Mouse (Mus musculus) small intestine, adult 2 months (tissue): ENCODE results near the gene Mib2. TPM values are rescaled to one million over a fixed set of nuclear protein-coding genes. Genes with fewer than 3 reads are reported as not detected.

ENCODE experiments used
- H3K27ac ChIP-seq: fragments of 200-500 bp; 2 replicates; pipeline ENCODE4 v1.5.1; 2012; ENCODE audit warnings: low read depth, low read length, control low read depth, inconsistent platforms; ENCODE audit not compliant: insufficient read depth
- H3K27me3 ChIP-seq: fragments of 200-500 bp; 2 replicates; pipeline ENCODE4 v1.6.1; 2012; ENCODE audit warnings: mild to moderate bottlenecking, moderate library complexity, low read length, inconsistent platforms; ENCODE audit not compliant: control insufficient read depth, insufficient read depth
- H3K36me3 ChIP-seq: fragments of 200-500 bp; 2 replicates; pipeline ENCODE4 v1.6.1; 2012; ENCODE audit warnings: mild to moderate bottlenecking, low read length, control low read depth, inconsistent platforms; ENCODE audit not compliant: control insufficient read depth, insufficient read depth
- H3K4me1 ChIP-seq: fragments of 200-500 bp; 2 replicates; pipeline ENCODE4 v1.6.1; 2012; ENCODE audit warnings: low read length, inconsistent platforms, mixed read lengths; ENCODE audit not compliant: control insufficient read depth, insufficient read depth, insufficient read length
- H3K4me3 ChIP-seq: fragments of 200-500 bp; 2 replicates; pipeline ENCODE4 v1.5.1; 2012; ENCODE audit warnings: low read depth, mild to moderate bottlenecking, control low read depth, inconsistent platforms, low read length, moderate library complexity
- POLR2A ChIP-seq: fragments of 200-500 bp; IDR thresholded peaks from 2 replicates; pipeline ENCODE4 v1.6.1; 2012; ENCODE audit warnings: low read depth, mild to moderate bottlenecking, control low read depth, inconsistent platforms, low read length, moderate library complexity
- WGBS: fragments of 180-500 bp; shearing (Covaris S2); methylation state at CpG from one replicate; pipeline ENCODE4 v1.1.7; 2018; 5-methylcytosine and 5-hydroxymethylcytosine counted together
- polyA plus RNA-seq: library from polyadenylated mRNA; depleted of rRNA; stranded (reverse); fragments of >200 nt; gene quantifications from 2 replicates; pipeline ENCODE4 v1.2.3, GENCODE M21; 2012; rRNA removed

The Mib2 gene
- polyA plus RNA-seq, 1 experiment, result 85.4 TPM

- Histone ChIP-seq H3K27me3 (no peaks in the 10 kb centered on the region), H3K4me1 (peaks cover 11% of the 10 kb centered on the region; the same call in 1 of the 2 replicates), H3K27ac (no peak overlapping the region), H3K4me3 (no peak overlapping the region), H3K36me3 (peaks cover 19% of the 10 kb centered on the region)
- no peak for TF ChIP-seq POLR2A
- 60% methylated on average over 2 of the region's 2 CpGs for WGBS
These were observed 62.2 kb downstream of the Mib2 start for GRCm38 (mm10) chr4:155606825-155607224.

GRCm38 (mm10) chr4:155605132-155605531, 63.9 kb downstream of the Mib2 start:
- Histone ChIP-seq H3K27ac (peak overlapping the region; percentile 72; the same call in 1 of the 2 replicates), H3K27me3 (no peaks in the 10 kb centered on the region), H3K4me3 (no peak overlapping the region), H3K4me1 (peaks cover 3% of the 10 kb centered on the region; the same call in 1 of the 2 replicates), H3K36me3 (peaks cover 10% of the 10 kb centered on the region)
- no peak for TF ChIP-seq POLR2A
- WGBS, result 69% methylated on average over 4 of the region's 4 CpGs

Other genes with a start within 250 kb of the Mib2 start
- gene Tmem52, start 200.1 kb downstream of the Mib2 start, polyA plus RNA-seq, result 0.69 and 2.1 TPM in 2 replicates
- 690 and 1,603 TPM in 2 replicates for gene Gnb1, start 177.8 kb downstream of the Mib2 start, polyA plus RNA-seq
- gene Nadk, start 106.8 kb downstream of the Mib2 start, polyA plus RNA-seq, result 76.8 and 135 TPM in 2 replicates
- gene Slc35e2, start 67.8 kb downstream of the Mib2 start, polyA plus RNA-seq, result 14.2 and 20.1 TPM in 2 replicates
- 24.6 and 51.4 TPM in 2 replicates for gene Cdk11b, start 44.3 kb downstream of the Mib2 start, polyA plus RNA-seq
- gene Gm10563, start 23.8 kb downstream of the Mib2 start, polyA plus RNA-seq, result not detected in 2 replicates
- gene Mmp23, start 15.8 kb downstream of the Mib2 start, polyA plus RNA-seq, result 32.6 and 55.1 TPM in 2 replicates
- gene Fndc10, start 25.1 kb upstream of the Mib2 start, polyA plus RNA-seq, result 12.5 and 24.0 TPM in 2 replicates
- 87.2 and 140 TPM in 2 replicates for gene Ssu72, start 35.6 kb upstream of the Mib2 start, polyA plus RNA-seq
- 0.53 and 0.80 TPM in 2 replicates for gene Tmem240, start 65.6 kb upstream of the Mib2 start, polyA plus RNA-seq
- gene Atad3a, start 91.9 kb upstream of the Mib2 start, polyA plus RNA-seq, result 57.3 and 65.5 TPM in 2 replicates
- 18.5 and 125 TPM in 2 replicates for gene Vwa1, start 105.5 kb upstream of the Mib2 start, polyA plus RNA-seq
- 0.63 and 2.6 TPM in 2 replicates for gene Tmem88b, start 116.7 kb upstream of the Mib2 start, polyA plus RNA-seq
- not detected in 2 replicates for gene Ankrd65, start 121.2 kb upstream of the Mib2 start, polyA plus RNA-seq
- 34.5 and 36.4 TPM in 2 replicates for gene Mrpl20, start 133.7 kb upstream of the Mib2 start, polyA plus RNA-seq
- gene Ccnl2, start 143.3 kb upstream of the Mib2 start, polyA plus RNA-seq, result 20.5 and 31.3 TPM in 2 replicates
- gene Aurkaip1, start 162.1 kb upstream of the Mib2 start, polyA plus RNA-seq, result 113 and 159 TPM in 2 replicates
- 67.9 and 98.1 TPM in 2 replicates for gene Mxra8, start 170.5 kb upstream of the Mib2 start, polyA plus RNA-seq
- gene Dvl1, start 178.2 kb upstream of the Mib2 start, polyA plus RNA-seq, result 111 and 153 TPM in 2 replicates
- 1.0 and 1.8 TPM in 2 replicates for gene Tas1r3, start 194.2 kb upstream of the Mib2 start, polyA plus RNA-seq
- gene Cptp, start 200.2 kb upstream of the Mib2 start, polyA plus RNA-seq, result 65.7 and 69.1 TPM in 2 replicates
- 15.0 and 26.0 TPM in 2 replicates for gene Ints11, start 200.3 kb upstream of the Mib2 start, polyA plus RNA-seq
- 25.2 and 30.8 TPM in 2 replicates for gene Pusl1, start 222.6 kb upstream of the Mib2 start, polyA plus RNA-seq
- gene Acap3, start 222.6 kb upstream of the Mib2 start, polyA plus RNA-seq, result 11.1 and 15.9 TPM in 2 replicates